Mouse (Mus musculus) heart, adult 11 months (tissue): ENCODE measurements around the gene Kdm5b.
A peak's percentile ranks its signal among the peaks of the same experiment; 100 is the strongest.

Experiments used
- DNase-seq: peaks from one replicate; pipeline ENCODE4 v3.0.0; 2022

The Kdm5b gene

GRCm38 (mm10) chr1:134597339-134598054 is 37.5 kb downstream of the Kdm5b start:
- DNase-seq = peak; percentile 65

- DNase-seq = peak; percentile 44
Measured at GRCm38 (mm10) chr1:134604086-134604485, 44.1 kb downstream of the Kdm5b start.

- DNase-seq = peak; percentile 82
Measured at GRCm38 (mm10) chr1:134605670-134606069, 45.7 kb downstream of the Kdm5b start.

GRCm38 (mm10) chr1:134606381-134606780 is 46.4 kb downstream of the Kdm5b start:
- DNase-seq = no peak

GRCm38 (mm10) chr1:134607279-134607678 is 47.3 kb downstream of the Kdm5b start:
- no peak for DNase-seq

GRCm38 (mm10) chr1:134609172-134609571 is 49.2 kb downstream of the Kdm5b start:
- peak; percentile 40 for DNase-seq

GRCm38 (mm10) chr1:134614554-134614953 is 54.6 kb downstream of the Kdm5b start:
- peak; percentile 37 for DNase-seq

GRCm38 (mm10) chr1:134614988-134615387 is 55.0 kb downstream of the Kdm5b start:
- DNase-seq = peak; percentile 53

GRCm38 (mm10) chr1:134617656-134618055 is 57.7 kb downstream of the Kdm5b start:
- DNase-seq = peak; percentile 57

GRCm38 (mm10) chr1:134625325-134625724 is 65.4 kb downstream of the Kdm5b start:
- DNase-seq = no peak

GRCm38 (mm10) chr1:134629455-134629854 is 69.5 kb downstream of the Kdm5b start:
- no peak for DNase-seq

GRCm38 (mm10) chr1:134634296-134634695 is 74.3 kb downstream of the Kdm5b start:
- no peak for DNase-seq

GRCm38 (mm10) chr1:134636245-134636644 is 76.3 kb downstream of the Kdm5b start:
- no peak for DNase-seq

GRCm38 (mm10) chr1:134636684-134637083 is 76.7 kb downstream of the Kdm5b start:
- DNase-seq = no peak

- DNase-seq = no peak
Measured at GRCm38 (mm10) chr1:134638041-134638440, 78.1 kb downstream of the Kdm5b start.

- DNase-seq = no peak
Measured at GRCm38 (mm10) chr1:134638522-134638921, 78.6 kb downstream of the Kdm5b start.

- DNase-seq = no peak
Measured at GRCm38 (mm10) chr1:134639460-134639859, 79.5 kb downstream of the Kdm5b start.

GRCm38 (mm10) chr1:134641507-134641906 is 81.5 kb downstream of the Kdm5b start:
- no peak for DNase-seq

- DNase-seq = no peak
Measured at GRCm38 (mm10) chr1:134643702-134644101, 83.7 kb downstream of the Kdm5b start.

- no peak for DNase-seq
Measured at GRCm38 (mm10) chr1:134645408-134646200, 85.6 kb downstream of the Kdm5b start.

- DNase-seq = peak; percentile 89
Measured at GRCm38 (mm10) chr1:134646261-134646962, 86.4 kb downstream of the Kdm5b start, which contains the start of gene Syt2. TSS of gene Syt2 (plus strand) at chr1:134646677.

- DNase-seq = no peak
Measured at GRCm38 (mm10) chr1:134646963-134647282, 87.0 kb downstream of the Kdm5b start.

GRCm38 (mm10) chr1:134647591-134647990 is 87.6 kb downstream of the Kdm5b start:
- DNase-seq = no peak

- no peak for DNase-seq
Measured at GRCm38 (mm10) chr1:134650816-134651215, 90.8 kb downstream of the Kdm5b start.
